Mouse (Mus musculus): ENCODE measurements around the gene Abracl. TPM values are rescaled to one million over a fixed set of nuclear protein-coding genes. Genes with fewer than 3 reads are reported as not detected.

Abracl gene
- polyA plus RNA-seq, 1 experiment from 2014 or later: 151 TPM

GRCm38 (mm10) chr10:17966090-17966489 lies 57.0 kb downstream of the Abracl start:
- Histone ChIP-seq H3K27me3 (no peaks in the 10 kb centered on the region), H3K4me1 (peaks cover 3% of the 10 kb centered on the region; the same call in 1 of the 2 replicates), H3K36me3 (no peaks in the 10 kb centered on the region), H3K9me3 (no peaks in the 10 kb centered on the region), H3K4me3 (no peak overlapping the region), H3K27ac (replicated peaks) (no peak overlapping the region), H3K4me2 (replicated peaks) (no peak overlapping the region), H3K9ac (replicated peaks) (no peak overlapping the region)
- WGBS: 81% methylated on average over 4 of the region's 4 CpGs
- ATAC-seq (ENCODE audit: low FRiP score, low read depth): no peak

Other genes starting within 250 kb of the Abracl start
- gene Txlnb, start 227.1 kb downstream of the Abracl start, polyA plus RNA-seq (2016; fragmentation: Nextera tagmentation; extraction: Ambion mirVana): 6.5 and 6.8 TPM in 2 replicates
- gene Heca, start 75.2 kb downstream of the Abracl start, polyA plus RNA-seq (2016; fragmentation: Nextera tagmentation; extraction: Ambion mirVana): 4.1 and 4.4 TPM in 2 replicates
- gene Reps1, start 32.6 kb upstream of the Abracl start, polyA plus RNA-seq (2016; fragmentation: Nextera tagmentation; extraction: Ambion mirVana): 17.8 and 20.6 TPM in 2 replicates
- gene Ect2l, start 187.6 kb upstream of the Abracl start, polyA plus RNA-seq (2016; fragmentation: Nextera tagmentation; extraction: Ambion mirVana): 0.37 and 0.84 TPM in 2 replicates
- 7.0 and 7.9 TPM in 2 replicates for gene Ccdc28a, start 211.7 kb upstream of the Abracl start, polyA plus RNA-seq (2016; fragmentation: Nextera tagmentation; extraction: Ambion mirVana)